Mouse (Mus musculus) E14TG2a.4 (cell line): ENCODE results near the gene Ush1g.

Source experiments
- CTCF ChIP-seq: conservative IDR thresholded peaks from 2 replicates; pipeline ENCODE4 v1.5.1; 2014; ENCODE audit warnings: low read length
- POU5F1 ChIP-seq: IDR thresholded peaks from 2 replicates; pipeline ENCODE4 v1.6.1; 2014; ENCODE audit warnings: low read length, borderline replicate concordance

DNA sequence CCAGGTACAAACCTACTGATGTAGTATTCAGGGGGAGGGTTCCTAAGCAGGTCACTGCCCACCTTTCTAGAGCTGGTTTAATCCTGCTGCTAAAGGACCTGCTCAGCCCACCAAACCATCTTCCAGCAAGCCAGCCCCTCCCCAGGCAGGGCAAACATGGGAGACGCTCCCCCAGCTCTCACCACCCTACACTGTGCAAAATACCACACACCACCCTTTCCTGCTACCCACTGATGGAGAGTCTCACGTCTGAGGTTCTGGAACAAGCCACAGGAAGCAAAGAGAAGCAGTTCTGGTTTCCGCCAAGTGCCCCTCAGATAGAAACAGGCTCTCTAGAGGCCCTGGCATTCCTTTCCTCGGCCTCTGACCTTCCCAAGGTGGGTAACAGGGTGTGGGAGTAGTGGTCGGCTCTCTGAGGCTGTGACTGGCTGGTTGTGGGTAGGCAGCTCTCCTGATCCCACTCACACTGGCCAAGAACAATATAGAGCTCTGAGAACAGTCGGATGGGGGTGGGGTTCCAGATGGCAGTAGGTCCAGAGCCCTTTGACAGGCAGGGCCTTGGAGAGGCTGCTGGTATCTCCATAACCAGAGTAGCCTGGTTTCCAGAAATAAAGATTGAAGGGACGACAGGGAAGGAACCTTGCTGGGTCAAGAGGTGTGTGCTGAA is 44.3 kb upstream of the Ush1g start:
- TF ChIP-seq CTCF (no peak), POU5F1 (no peak)
